Mouse (Mus musculus): Measurements from ENCODE around the gene Olfr315.
"Not testable (repeated sequence)": the region's sequence is repeated elsewhere in the genome, so short reads cannot be mapped to it uniquely, and the experiment has no call there.

Olfr315 gene

DNA sequence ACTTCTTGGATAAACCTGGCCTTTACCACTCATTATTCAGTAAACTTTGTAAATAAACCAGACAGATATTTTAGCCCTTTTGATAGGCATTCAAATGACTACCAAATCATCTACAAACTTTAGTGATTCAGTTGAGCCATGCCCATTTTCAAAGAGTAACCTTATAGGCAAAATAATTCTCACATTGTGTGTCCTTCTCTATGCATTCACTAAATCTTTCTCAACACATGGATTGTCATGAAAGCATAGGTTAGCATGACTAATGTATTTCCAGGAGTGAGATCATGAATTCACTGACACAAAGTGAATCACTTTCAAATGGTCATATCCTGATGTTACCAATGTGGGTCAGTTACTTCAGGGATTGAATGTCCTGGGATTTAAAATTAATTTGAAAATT, at the start of gene Olfr315:
Gene Olfr315 (plus strand): TSS at position 301 of the 400 bp plus-strand sequence.
- no peak for DNase-seq

DNA sequence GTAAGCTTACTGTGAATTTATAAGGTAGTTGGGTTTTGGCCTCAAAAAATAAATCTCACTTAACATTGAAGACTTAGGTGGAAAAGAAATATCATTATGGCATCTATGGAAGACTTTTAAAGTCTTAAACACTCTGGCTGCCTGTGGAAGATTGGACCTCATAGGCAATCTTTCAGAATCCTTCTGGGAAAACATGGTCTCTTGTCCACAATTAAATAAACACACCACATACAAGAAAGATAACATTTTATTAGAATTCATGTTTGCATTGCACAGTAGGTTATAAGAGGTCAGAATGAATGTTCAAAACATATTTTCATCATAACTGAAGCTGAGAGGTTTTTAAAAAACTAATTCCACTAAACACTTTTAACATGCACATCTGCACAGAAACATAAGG, 49.1 kb upstream of the Olfr315 start, which contains the start of gene Olfr318:
Gene Olfr318 (minus strand): TSS at position 101 of the 400 bp plus-strand sequence.
- DNase-seq: no peak

DNA sequence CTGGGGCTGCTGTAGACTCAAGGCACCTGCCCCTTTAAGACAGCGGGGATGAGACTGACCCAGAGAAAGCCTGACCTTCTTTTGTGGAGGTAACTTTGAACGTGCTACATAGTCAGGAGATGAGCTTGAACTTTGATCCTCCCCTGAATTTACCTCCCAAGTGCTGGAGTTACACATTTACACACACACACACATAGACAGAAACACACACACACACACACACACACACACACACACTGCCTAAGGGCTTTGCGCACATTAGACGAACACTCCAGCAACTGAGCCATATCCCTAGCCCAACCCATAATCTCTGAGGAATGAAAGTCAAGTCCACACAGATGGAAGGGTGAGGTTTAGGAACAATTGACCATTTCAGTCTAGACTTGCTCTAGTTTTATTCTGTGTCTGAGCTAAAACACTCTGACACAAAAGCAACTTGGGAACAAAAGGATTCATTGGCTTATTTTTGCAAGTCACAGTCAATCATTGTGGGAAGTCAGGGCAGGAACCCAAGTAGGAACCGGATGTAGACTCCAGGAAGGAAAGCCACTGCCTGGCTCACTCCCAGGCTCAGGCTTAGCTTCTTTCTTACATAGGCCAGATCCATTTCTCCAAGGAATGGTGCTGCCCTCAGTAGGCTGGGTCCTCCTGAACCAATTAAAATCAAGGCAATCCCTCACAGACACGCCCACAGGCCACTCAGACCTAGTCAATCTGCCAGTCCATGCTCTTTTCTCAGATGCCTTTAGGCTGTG, 44.9 kb upstream of the Olfr315 start:
- DNase-seq: peak; percentile 37

DNA sequence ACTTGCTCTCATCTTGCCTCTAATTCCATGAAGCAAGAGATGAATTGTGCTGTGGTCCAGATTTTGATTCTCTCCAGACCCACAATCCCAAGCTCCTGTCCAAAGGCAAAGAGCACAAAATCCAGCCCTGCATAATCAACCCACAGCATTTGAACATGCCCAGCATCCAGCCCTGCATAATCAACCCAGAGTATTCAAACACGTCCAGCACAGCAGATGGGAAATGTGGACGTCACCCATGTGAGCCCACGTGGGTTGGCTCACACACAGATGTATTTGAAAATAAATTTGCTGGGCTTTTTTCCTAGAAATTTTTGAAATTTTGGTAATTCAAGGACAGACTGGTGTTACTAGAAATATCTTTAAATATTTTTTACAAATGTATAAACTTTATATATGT, 39.6 kb upstream of the Olfr315 start:
- no peak for DNase-seq

DNA sequence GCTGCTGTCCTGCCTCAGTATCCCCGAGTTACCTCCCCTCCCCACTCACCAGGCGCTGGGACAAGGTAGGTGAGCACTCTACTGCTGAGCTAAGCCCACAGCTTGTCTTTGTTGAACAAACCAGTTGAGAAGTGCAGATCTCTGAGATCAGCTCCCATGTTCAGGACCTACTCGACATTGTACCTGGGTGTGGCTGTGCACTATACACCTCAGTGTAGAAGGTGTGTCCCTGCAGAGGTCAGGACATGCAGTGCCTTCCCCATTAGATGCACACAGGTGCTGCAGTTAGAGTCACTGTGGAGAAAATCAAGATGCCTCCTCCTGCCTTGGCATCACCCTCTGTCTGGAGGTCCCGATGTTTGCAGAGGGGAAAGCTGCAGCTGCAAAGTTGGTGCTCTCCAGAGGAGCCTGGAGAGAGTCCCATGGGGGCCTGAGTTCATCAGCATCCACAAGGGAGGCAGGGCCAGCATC, 34.2 kb upstream of the Olfr315 start, which contains the start of gene Olfr317:
Gene Olfr317 (minus strand): TSS at position 421 of the 471 bp plus-strand sequence.
- no peak for DNase-seq

DNA sequence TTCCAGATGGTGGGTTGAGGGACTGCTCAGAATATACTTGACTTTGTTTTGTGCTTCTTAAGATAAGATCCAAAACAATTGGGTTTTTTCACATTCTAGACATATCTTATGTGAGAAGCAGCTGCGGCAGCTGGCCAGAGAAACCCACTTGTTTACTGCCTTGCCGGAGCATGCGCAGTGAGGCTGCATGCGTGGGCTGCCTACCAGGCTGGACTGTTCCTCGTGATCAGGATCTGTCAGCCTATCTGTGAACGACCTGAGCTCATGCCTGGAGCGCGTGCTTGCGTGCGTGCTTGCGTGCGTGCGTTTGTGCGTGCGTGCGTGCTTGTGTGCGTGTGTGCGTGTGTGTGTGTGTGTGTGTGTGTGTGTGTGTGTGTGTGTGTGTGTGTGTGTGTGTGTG, 21.9 kb upstream of the Olfr315 start:
- not testable (repeated sequence) for DNase-seq

DNA sequence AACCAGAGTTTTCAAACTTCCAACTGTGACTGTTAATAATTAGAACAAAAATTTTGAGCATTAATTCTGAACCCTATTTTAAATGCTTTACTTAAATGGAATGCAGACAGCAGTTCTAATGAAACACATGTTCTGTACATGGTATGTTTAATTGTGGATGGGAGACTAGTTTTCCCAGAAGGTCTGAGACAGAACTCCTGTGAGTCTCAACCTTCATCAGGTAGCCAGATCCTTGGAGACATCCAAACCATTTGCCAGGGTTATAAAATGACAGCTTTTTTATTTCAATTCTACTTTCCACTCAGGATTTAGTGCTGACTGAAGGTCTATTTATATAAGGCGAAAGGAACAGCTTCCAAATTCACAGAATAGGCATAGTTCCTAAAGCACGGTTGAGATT, 20.6 kb upstream of the Olfr315 start, which contains the start of gene Olfr316:
Gene Olfr316 (plus strand): TSS at position 301 of the 400 bp plus-strand sequence.
- DNase-seq: no peak

DNA sequence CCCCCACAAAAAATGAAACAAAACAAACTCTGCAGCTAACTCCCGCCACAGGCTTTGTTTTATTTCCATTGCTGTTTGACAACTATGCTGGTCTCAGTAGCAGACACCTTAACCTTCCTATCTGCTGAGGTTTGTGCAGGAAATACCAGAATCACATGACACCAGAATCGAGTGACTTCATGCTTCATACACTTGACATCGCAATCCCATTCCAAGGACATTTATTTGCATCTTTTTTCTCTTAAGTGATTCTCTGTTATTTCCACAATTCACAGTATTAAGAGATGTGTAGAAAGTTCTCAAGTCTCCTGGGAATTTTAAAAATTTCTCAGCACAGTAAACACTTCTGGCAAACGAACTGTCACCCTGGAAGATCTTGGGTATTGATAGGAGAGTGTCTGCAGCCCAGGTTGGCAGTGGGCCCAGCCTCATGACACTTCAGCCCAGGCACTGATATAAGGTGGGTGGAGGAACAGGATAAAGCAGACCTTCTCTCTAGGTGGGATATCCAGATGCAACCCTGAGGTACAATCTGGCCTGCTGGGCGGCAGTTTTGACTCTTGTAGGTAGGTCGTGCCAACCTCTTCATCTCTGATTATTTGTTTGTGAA, 9.6 kb downstream of the Olfr315 start, which contains the start of gene Olfr314:
Gene Olfr314 (plus strand): TSS at position 473 of the 610 bp plus-strand sequence.
- no peak for DNase-seq

DNA sequence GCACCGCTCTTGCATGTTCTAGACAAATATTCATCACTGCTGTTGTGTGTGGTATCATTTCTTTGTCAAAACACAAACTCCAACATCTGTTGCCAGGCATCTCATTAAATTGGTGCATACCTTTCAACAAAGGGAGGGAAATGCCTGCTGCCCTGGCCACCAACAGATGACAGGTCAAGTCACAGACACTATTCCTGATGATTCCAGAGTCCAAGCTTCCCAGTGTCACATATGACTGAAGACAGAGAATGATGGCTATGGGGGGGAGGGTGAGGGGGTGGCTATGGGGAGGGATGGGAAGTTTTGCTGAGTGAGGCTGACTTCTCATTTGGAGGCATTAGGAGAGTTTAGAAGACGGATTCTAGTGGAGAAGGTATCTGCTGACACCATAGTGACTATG, 11.2 kb downstream of the Olfr315 start:
- no peak for DNase-seq

DNA sequence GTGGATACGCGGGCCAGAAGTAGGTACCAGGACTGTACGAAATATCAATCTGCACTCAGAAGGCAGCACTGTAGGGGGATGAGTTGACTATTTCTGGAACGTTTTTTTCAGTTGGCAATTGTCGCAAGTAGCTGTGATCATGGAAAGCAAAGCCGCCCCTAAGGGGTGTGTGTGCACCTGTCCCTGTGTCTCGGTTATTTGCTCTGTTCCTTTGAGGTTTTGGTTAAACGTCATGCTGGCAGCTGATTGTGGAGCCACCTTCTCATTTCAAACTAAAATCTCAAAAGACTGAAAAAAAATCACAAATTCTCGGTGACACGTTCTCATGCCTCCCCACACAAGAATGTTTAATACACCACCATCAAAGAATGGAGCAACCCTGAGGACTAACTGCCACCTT, 14.7 kb downstream of the Olfr315 start:
- DNase-seq: no peak

DNA sequence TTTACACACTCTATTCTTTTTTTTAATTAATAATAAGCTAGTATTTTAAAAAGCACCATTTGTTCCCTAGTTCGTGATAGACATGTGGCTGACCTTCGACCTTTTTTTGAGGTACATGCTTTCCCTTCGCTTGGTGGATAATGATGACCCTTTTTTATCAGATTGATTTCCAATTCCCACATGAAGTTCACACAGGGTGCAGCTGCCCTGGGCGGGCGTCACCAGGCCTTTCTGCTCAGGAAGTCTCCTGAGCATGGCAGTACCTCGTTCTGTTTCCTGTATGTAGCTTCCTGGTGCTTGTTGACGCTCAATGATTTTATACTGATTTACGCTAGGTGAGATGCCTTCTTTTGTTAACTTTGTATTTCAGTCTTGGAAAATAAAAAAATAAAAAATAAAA, 15.4 kb downstream of the Olfr315 start:
- no peak for DNase-seq

DNA sequence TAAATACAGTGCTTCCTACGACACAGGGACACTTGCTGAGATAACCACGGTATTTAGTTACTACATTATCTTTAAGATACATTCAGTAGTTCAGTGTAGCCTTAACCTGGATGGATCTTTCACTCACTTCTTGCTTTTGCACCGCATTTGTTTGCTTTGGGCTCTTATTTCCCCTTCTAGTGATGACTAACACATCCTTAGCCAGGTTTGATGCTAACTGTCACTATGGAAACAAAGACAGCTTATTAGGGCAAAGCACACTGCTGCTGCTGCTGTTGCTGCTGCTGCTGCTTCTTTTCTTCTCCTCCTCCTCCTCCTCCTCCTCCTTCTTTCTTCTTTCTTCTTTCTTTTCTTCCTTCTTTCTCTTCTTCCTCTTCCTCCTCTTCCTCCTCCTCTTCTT, 16.5 kb downstream of the Olfr315 start:
- DNase-seq: no peak

DNA sequence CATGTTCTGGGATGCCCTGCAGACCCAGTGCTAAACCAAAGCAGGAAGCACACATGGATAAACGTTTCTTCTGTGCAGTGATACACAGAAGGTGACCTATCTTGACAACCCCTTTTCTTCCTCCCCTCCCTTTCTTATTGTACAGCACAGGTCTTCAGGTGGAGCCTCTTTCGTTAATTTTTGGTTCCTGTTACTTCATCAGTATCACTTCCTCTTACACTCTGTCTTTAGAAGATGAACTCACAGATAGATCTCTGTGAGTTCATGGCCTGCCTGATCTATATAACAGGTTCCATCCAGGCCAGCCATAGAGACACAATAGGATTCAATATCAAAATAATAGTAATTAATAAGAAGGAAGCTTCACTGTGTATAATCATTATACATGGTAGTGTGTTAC, 17.1 kb downstream of the Olfr315 start:
- DNase-seq: no peak

DNA sequence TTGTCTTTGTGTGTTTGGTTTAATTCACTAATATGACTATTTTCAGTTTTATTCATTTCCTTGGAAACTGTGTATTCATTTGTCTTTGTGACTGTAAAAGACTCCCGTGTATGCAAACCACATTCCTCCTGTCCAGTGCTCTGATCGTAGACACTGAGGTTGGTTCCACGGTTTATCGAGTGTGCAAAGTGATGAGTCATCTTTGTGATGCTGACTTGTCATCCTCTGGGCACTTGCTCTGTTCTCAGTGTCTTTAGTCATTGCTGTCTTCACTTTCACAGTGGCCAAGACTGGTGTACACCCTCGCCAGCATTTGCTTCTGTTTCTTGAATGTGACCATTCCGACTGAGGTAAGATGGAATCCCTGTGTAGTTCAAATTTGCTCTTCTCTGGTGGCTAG, 17.7 kb downstream of the Olfr315 start:
- no peak for DNase-seq

DNA sequence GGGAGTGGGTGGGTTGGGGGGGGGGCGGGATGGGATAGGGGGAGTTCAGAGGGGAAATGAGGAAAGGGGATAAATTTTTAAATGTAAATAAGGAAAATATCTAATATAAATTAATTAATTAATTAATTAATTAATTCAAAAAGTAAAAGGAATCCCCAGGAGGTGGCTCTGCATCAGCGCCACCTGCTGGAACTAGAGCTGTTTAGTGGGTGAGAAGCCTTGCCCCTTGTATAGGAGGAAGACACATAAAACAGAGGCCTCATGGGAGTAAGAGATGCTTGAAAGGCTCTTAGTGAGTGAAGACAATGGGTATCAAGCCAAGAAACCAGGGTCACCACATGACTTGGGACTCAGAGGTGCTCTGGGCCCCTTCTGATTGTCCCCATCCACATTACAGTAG, 22.9 kb downstream of the Olfr315 start:
- no peak for DNase-seq

DNA sequence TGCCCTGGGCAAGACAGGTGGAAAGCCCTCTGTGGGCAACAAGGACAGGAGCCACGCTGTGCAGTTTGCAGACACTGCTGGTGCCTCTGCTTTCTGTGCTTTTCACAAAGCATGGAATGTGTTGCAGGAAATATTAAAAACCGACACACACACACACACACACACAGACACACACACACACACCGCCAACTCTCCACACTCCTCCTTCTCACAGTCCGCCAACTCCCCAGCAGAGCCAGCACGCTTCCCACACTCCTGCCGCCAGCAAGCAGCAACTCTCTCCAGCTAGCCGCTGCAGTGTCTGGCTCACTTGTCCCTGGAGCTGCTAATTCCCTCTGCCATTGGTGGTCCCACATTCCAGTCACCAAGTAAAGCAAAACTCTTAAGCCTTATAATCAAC, 23.9 kb downstream of the Olfr315 start:
- no peak for DNase-seq

DNA sequence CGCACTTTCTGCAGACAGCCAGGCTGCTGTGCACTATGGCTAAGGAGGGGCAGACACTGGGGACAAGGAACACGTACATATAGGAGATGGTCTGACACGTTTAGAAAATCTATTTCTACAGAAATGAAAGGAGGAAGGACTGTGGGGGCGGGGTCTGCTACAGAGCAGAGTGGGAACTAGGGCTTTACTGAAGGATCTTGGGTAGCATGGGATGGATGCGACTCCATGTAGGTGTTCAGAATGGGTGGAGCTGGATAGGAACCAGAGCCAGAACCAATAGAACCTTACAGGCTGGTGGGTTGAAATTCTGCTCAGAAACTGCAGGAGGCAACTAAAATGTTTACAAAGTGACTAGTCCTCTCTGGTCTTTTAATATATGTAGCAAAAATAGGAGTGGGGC, 26.8 kb downstream of the Olfr315 start:
- no peak for DNase-seq

DNA sequence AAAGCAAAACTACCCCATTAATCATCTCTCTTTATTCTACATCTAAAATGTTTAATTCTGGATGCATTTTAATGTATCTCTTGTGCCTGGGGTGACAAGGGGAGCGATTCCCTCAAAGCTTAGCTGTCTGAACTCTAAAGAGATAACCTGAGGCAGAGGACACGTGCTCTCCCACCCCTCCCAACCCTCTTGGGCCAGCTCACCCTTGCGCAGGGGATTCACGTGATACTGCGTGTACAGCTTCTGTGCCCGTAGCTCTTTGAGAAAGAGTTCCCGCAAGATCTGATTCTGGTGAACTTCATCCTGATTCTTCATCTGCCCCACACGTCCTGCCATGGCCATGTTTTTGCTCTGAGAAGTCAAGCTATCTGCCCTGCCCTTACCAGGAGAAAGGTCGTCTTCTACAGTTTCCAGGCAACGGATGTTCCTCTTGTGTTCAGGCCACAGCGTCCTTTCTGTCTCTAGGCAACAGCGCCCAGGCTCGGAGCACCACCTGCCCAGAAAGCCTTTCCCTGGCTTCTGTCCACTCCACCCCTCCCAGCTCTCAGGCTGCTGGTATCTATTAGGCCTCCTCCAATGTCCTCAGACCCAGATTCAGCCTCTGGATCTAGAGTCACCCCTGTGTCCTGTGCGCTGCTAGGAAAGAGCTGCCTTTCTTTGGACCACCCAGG, 28.7 kb downstream of the Olfr315 start, which contains the start of gene Fam183b:
Gene Fam183b (minus strand): TSS at position 403 of the 671 bp plus-strand sequence.
- DNase-seq: no peak

DNA sequence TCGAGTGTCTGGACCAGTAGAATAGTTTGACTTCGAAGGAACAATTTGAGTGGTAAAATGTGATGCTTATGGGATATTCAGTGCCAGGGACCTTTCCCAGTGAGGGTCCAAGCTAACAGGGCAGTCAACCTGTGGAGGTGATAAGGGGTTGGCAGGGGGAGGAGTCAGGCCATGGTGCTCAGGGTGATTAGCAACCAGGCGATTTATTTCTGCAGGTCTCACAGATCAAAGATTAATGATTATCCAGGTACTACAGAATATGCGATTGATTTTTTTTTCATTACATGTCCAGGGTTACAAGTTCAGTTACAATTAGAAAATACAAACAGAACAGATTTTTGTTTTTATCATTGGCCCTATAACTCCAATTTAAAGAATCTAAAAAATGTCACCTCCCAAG, 30.9 kb downstream of the Olfr315 start:
- DNase-seq: no peak

DNA sequence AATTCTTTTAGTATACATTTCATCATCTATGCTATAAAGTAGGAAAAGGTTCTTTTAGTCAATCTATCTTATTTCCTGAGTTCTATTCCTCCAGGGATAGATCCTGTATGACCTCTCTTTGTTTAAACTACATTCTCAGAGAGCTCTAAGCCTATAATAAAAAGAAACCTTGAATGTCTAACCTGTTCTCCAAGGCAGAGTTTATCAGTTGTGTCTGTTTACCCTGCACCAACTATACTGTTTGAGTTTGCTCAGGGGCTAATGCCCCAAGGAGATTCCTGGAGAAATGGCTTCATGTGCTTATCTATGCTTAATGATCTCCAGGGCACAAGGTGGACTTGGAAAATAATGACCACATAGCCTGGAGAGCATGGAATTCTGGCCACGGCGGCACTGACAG, 31.4 kb downstream of the Olfr315 start:
- DNase-seq: no peak

DNA sequence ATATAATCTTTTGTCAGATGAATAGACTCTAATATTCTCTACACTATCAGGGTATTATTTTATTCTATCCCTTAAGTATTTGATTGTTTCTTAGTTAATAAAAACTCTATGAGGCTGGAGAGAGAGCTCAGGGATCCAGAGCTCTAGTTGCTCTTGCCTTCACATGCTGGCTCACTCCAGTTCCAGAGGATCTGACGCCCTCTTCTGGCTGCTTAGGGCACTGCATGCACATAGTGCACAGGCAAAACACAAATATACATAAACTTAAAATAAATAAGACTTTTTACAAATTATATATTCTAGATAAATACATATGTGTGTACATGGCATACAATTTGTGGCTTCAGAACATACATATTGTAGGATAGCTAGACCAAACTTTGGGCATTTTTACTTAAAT, 39.0 kb downstream of the Olfr315 start:
- no peak for DNase-seq

DNA sequence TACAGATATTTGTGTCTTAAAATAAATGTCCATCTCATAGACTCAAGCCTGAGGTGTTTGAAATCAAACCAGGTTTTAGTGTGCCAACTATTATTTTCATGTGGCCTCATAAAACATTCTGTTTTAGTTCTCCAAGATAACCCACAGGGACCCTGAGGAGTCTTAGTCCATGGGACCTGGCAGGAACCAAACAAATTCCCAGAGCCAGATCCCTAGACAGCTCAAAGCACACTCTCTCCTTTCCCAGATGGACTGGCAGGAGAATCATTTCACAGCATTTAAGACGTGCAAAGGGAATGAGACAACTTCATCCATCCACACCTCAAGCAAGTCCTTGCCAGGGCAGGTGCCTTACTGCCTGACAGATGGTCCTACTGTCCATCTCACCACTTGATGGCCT, 41.7 kb downstream of the Olfr315 start, which contains the start of gene Olfr313:
Gene Olfr313 (plus strand): TSS at position 301 of the 400 bp plus-strand sequence.
- DNase-seq: not testable (repeated sequence)

DNA sequence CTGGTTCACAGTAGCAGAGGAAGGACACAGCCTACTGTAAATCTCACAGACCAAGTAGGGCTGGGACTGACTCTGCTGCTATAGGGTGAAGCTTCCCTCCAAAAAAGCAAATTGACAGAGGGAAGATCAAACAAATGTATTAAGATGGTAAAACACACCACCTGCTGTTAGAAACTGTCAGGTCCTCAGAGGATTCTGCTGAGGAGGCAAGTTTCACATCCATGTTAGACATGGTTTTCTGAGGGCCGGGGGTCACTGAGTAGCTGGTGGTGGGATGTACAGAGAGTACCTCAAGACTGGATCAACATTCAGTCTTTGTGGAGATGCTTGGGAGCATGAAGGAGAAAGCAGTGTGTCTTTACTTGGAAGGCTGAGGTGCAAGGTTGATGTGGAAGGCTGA, 42.7 kb downstream of the Olfr315 start:
- DNase-seq: no peak

Data from kidney, adult 18-20 months (tissue).